Mouse (Mus musculus): Measurements from ENCODE around the gene Tbx3. TPM values are rescaled to one million over a fixed set of nuclear protein-coding genes. Genes with fewer than 3 reads are reported as not detected.

The Tbx3 gene
- polyA plus RNA-seq, 1 experiment = 29.8 TPM

DNA sequence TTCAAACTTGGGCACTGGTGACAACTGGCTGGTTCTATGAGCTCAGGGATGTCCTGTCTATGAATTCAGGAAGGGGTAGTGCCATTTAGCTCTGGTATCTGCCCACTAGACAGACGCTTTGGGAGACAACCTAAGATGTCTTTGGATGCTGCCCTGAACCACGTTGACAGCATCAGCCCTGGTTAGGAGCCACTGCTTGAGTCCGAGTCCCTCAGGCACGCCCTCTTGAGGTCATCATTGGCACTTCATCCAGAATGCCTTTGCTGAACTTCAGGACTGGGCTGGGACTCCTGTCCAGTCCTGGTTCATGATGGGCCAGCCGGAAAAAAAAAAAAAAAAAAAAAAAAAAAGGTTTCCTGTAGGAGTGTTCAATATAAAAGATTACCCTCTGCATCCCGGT is 22.0 kb downstream of the Tbx3 start:
- Histone ChIP-seq H3K36me3 (ENCODE audit: control insufficient read depth, insufficient read depth, low read length, poor library complexity, severe bottlenecking) (no peaks in the 10 kb centered on the region), H3K27ac (ENCODE audit: insufficient read depth, low read length) (no peak overlapping the region), H3K27me3 (ENCODE audit: control insufficient read depth, insufficient read depth, low read length, poor library complexity, severe bottlenecking) (no peaks in the 10 kb centered on the region), H3K4me1 (ENCODE audit: control insufficient read depth, insufficient read depth, low read length) (peaks cover 2% of the 10 kb centered on the region), H3K4me3 (ENCODE audit: low read depth, low read length) (no peak overlapping the region), H3K9ac (ENCODE audit: low read depth, poor library complexity, severe bottlenecking) (no peak overlapping the region), H3K9me3 (replicated peaks; ENCODE audit: control insufficient read depth, insufficient read depth, low read length, poor library complexity, severe bottlenecking) (no peaks in the 10 kb centered on the region)
- TF ChIP-seq EP300 (IDR thresholded peaks at IDR 0.05; ENCODE audit: insufficient read depth, low read depth, low read length) = no peak
- TF ChIP-seq POLR2A (IDR thresholded peaks at IDR 0.05; ENCODE audit: insufficient read depth, low read length) = no peak
- TF ChIP-seq CTCF (IDR thresholded peaks at IDR 0.05; ENCODE audit: low read depth, low read length) = peak; percentile 71

DNA sequence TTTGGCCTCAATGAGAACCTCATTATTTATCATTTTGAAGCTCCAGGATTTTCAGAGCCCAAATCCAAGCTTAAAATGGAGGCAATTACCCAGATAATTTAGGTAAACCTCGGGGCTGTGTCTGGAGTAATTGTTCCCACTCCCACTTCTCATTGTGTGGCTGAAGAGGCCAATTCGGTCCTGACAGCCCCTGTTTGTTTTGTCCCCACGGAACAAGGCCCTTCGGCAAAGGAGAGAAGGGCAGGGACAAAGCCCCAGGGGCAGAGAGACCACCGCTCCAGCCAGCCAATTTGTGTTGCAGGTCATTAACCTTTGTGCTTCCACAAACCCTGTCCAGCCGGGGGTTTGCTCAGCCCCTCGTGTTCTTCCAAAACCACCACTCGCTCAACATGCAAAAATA is 24.4 kb downstream of the Tbx3 start:
- no peaks in the 10 kb centered on the region for H3K9me3 ChIP-seq (replicated peaks; ENCODE audit: control insufficient read depth, insufficient read depth, low read length, poor library complexity, severe bottlenecking)
- no peaks in the 10 kb centered on the region for H3K36me3 ChIP-seq (ENCODE audit: control insufficient read depth, insufficient read depth, low read length, poor library complexity, severe bottlenecking)
- no peak overlapping the region for H3K9ac ChIP-seq (ENCODE audit: low read depth, poor library complexity, severe bottlenecking)
- TF ChIP-seq EP300 (IDR thresholded peaks at IDR 0.05; ENCODE audit: insufficient read depth, low read depth, low read length) (peak; percentile 60; the same call in 1 of the 2 replicates), POLR2A (IDR thresholded peaks at IDR 0.05; ENCODE audit: insufficient read depth, low read length) (no peak), CTCF (IDR thresholded peaks at IDR 0.05; ENCODE audit: low read depth, low read length) (no peak)
- H3K27ac ChIP-seq (ENCODE audit: insufficient read depth, low read length) = no peak overlapping the region
- no peaks in the 10 kb centered on the region for H3K4me1 ChIP-seq (ENCODE audit: control insufficient read depth, insufficient read depth, low read length)
- H3K4me3 ChIP-seq (ENCODE audit: low read depth, low read length) = no peak overlapping the region
- no peaks in the 10 kb centered on the region for H3K27me3 ChIP-seq (ENCODE audit: control insufficient read depth, insufficient read depth, low read length, poor library complexity, severe bottlenecking)

DNA sequence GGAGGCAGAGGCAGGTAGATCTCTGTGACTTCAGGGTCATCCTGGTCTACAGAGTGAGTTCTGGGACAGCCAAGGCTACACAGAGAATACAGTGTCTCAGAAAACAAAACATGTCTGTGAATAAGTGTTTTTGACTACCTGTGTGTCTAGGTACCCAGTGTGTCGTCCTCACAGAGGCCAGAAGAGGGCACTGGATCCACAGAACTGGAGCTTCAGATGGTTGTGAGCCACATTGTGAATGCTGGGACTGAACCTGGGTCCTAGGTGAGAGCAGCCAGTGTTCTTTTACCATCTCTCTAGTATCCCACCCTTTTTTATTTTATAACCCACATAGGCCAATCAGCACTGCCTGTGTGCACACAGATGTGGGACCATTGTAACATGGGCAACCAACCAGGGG is 32.6 kb downstream of the Tbx3 start:
- no peak for TF ChIP-seq EP300 (IDR thresholded peaks at IDR 0.05; ENCODE audit: insufficient read depth, low read depth, low read length)
- peak; percentile 63 for TF ChIP-seq CTCF (IDR thresholded peaks at IDR 0.05; ENCODE audit: low read depth, low read length)
- no peaks in the 10 kb centered on the region for H3K27me3 ChIP-seq (ENCODE audit: control insufficient read depth, insufficient read depth, low read length, poor library complexity, severe bottlenecking)
- no peak overlapping the region for H3K9ac ChIP-seq (ENCODE audit: low read depth, poor library complexity, severe bottlenecking)

DNA sequence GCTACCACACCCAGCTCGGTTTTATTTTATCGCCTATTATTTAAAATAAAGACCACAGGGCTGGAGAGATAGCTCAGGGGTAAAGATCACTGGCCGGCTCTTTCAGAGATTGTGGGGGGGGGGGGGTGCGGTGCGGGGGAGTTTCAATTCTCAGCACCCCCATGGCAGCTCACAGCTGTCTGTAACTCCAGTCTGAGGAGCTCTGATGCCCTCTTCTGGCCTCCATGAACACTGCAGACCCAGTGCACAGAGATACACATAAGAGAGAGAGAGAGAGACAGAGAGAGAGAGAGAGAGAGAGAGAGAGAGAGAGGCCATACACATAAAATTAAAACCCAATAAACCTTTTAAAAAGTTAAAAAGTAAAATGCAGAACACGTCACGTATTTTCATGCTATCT is 34.4 kb downstream of the Tbx3 start:
- no peak overlapping the region for H3K9ac ChIP-seq (ENCODE audit: low read depth, poor library complexity, severe bottlenecking)
- TF ChIP-seq EP300 (IDR thresholded peaks at IDR 0.05; ENCODE audit: insufficient read depth, low read depth, low read length) (no peak), POLR2A (IDR thresholded peaks at IDR 0.05; ENCODE audit: insufficient read depth, low read length) (no peak), CTCF (IDR thresholded peaks at IDR 0.05; ENCODE audit: low read depth, low read length) (peak; percentile 53)
- H3K4me1 ChIP-seq (ENCODE audit: control insufficient read depth, insufficient read depth, low read length) = peaks cover 5% of the 10 kb centered on the region
- H3K27ac ChIP-seq (ENCODE audit: insufficient read depth, low read length) = no peak overlapping the region
- no peaks in the 10 kb centered on the region for H3K27me3 ChIP-seq (ENCODE audit: control insufficient read depth, insufficient read depth, low read length, poor library complexity, severe bottlenecking)
- H3K9me3 ChIP-seq (replicated peaks; ENCODE audit: control insufficient read depth, insufficient read depth, low read length, poor library complexity, severe bottlenecking) = no peaks in the 10 kb centered on the region
- no peaks in the 10 kb centered on the region for H3K36me3 ChIP-seq (ENCODE audit: control insufficient read depth, insufficient read depth, low read length, poor library complexity, severe bottlenecking)
- H3K4me3 ChIP-seq (ENCODE audit: low read depth, low read length) = no peak overlapping the region

More for the DNA sequence above, 32.6 kb downstream of the Tbx3 start:
- no peaks in the 10 kb centered on the region for H3K9me3 ChIP-seq (replicated peaks; ENCODE audit: control insufficient read depth, insufficient read depth, low read length, poor library complexity, severe bottlenecking)
- no peaks in the 10 kb centered on the region for H3K36me3 ChIP-seq (ENCODE audit: control insufficient read depth, insufficient read depth, low read length, poor library complexity, severe bottlenecking)
- peaks cover 5% of the 10 kb centered on the region for H3K4me1 ChIP-seq (ENCODE audit: control insufficient read depth, insufficient read depth, low read length)
- no peak overlapping the region for H3K4me3 ChIP-seq (ENCODE audit: low read depth, low read length)
- H3K27ac ChIP-seq (ENCODE audit: insufficient read depth, low read length) = no peak overlapping the region

DNA sequence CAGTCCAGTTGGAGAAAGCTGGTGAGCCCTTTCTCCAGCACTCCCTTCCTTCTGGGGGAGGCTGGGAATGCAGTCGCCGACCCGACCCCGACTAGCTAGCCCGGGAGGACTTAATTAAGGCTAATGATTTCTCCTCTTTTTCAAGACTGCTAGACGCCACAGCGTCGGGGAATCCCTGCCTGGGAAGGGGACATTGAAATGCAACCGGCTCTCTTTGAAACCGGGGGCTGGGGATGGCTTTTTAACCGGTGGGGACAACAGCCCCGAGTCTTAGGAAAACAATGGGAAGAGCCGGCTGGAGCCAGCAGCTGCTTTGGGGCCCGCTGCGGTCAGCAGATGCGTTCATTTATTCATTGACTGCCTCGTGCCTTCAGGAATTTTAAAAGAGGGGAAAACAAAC is 36.0 kb downstream of the Tbx3 start:
- H3K27me3 ChIP-seq (ENCODE audit: control insufficient read depth, insufficient read depth, low read length, poor library complexity, severe bottlenecking) = no peaks in the 10 kb centered on the region

DNA sequence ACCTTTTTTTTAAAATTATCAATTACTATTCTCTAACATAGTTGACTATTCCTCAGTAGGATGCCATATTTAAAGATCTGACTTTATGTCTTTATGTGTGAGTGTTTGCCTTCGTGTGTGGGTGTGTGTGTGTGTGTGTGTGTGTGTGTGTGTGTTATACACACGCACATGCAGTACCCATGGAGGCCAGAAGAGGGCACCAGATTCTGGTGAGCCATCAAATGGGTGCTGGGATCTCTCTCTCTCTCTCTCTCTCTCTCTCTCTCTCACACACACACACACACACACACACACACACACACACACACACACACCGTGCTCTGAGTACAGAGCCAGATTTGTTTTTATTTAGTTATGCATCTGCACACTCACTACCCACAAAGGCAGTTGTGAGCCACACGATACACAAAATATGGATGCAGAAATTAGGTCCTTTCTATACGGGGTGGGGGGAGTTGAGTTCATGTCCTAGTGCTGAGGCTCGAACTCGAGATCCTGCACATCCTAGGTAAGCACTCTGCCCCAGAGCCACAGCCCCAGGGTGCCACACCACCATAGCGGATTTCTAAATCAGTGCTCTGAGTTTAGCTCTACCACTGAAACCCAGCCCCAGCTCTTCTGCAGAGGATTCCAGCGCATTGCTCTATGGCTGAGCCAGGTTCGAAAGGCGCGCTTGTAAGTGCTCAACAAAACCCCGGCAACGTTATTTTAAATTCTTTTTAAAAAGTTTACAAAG is 38.5 kb downstream of the Tbx3 start:
- H3K36me3 ChIP-seq (ENCODE audit: control insufficient read depth, insufficient read depth, low read length, poor library complexity, severe bottlenecking) = no peaks in the 10 kb centered on the region
- TF ChIP-seq CTCF (IDR thresholded peaks at IDR 0.05; ENCODE audit: low read depth, low read length) = peak; percentile 38
- no peak for TF ChIP-seq POLR2A (IDR thresholded peaks at IDR 0.05; ENCODE audit: insufficient read depth, low read length)
- H3K9me3 ChIP-seq (replicated peaks; ENCODE audit: control insufficient read depth, insufficient read depth, low read length, poor library complexity, severe bottlenecking) = no peaks in the 10 kb centered on the region
- H3K4me3 ChIP-seq (ENCODE audit: low read depth, low read length) = no peak overlapping the region
- no peak overlapping the region for H3K9ac ChIP-seq (ENCODE audit: low read depth, poor library complexity, severe bottlenecking)
- peaks cover 8% of the 10 kb centered on the region for H3K4me1 ChIP-seq (ENCODE audit: control insufficient read depth, insufficient read depth, low read length)
- H3K27me3 ChIP-seq (ENCODE audit: control insufficient read depth, insufficient read depth, low read length, poor library complexity, severe bottlenecking) = no peaks in the 10 kb centered on the region
- peak overlapping the region; percentile 23; the same call in 1 of the 2 replicates for H3K27ac ChIP-seq (ENCODE audit: insufficient read depth, low read length)

More for the DNA sequence above, 36.0 kb downstream of the Tbx3 start:
- H3K4me3 ChIP-seq (ENCODE audit: low read depth, low read length) = 0 out of 2 replicates have a peak overlapping the region, but pooled peaks have one; percentile 10
- 0 out of 2 replicates have a peak overlapping the region, but pooled peaks have one; percentile 7 for H3K9ac ChIP-seq (ENCODE audit: low read depth, poor library complexity, severe bottlenecking)
- no peaks in the 10 kb centered on the region for H3K36me3 ChIP-seq (ENCODE audit: control insufficient read depth, insufficient read depth, low read length, poor library complexity, severe bottlenecking)
- H3K4me1 ChIP-seq (ENCODE audit: control insufficient read depth, insufficient read depth, low read length) = peaks cover 5% of the 10 kb centered on the region
- TF ChIP-seq CTCF (IDR thresholded peaks at IDR 0.05; ENCODE audit: low read depth, low read length) = no peak
- peak; percentile 96 for TF ChIP-seq EP300 (IDR thresholded peaks at IDR 0.05; ENCODE audit: insufficient read depth, low read depth, low read length)
- H3K27ac ChIP-seq (ENCODE audit: insufficient read depth, low read length) = peak overlapping the region; percentile 63
- no peaks in the 10 kb centered on the region for H3K9me3 ChIP-seq (replicated peaks; ENCODE audit: control insufficient read depth, insufficient read depth, low read length, poor library complexity, severe bottlenecking)

Data from ES-Bruce4 (cell line).